Mouse (Mus musculus) cerebellum, postnatal 14 days (tissue): ENCODE results near the gene Lrrc75b.
"Not testable (repeated sequence)": the region's sequence is repeated elsewhere in the genome, so short reads cannot be mapped to it uniquely, and the experiment has no call there.

Source experiments
- DNase-seq, 2 experiments: peaks; one replicate each; pipeline ENCODE4 v3.0.0; 2021; ENCODE audit warnings: mixed read lengths in 2 of 2

Lrrc75b gene

DNA sequence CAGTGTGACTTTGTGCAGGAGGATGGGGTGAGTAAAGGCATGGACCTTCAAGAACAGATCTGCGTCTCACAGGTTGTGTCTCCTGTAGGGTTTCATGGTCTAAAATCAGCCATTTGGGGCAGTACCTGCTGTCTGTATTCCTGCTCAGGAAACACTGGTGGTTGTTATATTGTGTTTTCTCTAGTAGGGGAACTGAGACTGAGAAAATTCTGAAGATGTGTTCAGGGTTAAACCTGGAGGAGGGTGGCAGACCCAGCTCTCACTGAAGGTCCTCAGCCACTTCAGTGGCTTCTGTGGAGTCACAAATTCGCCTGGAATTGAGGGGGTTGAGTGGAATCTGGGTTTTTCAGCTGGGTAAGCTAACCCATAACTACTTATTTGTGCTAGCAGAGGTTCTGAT lies 29.8 kb downstream of the Lrrc75b start:
- DNase-seq: no peak

DNA sequence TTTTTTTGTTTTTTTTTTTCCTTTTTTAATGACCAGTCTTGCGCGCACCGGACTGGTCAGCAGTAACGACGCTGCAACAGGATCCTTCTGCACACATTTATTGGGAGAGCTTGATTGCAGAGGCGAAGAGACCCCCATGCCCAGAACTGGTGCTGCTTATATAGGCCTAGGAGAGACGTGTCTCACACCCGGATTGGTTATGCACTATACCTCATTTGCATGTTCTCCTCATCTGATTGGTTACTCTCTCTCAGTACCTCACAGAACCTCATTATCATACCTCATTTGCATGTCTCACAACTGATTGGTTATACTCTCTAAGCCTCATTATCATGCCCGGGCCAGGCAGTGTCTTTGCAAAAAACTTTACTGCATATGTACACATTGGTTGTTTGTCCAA lies 34.7 kb downstream of the Lrrc75b start:
- DNase-seq: not testable (repeated sequence)

GRCm38 (mm10) chr10:75521643-75522042 lies 38.5 kb downstream of the Lrrc75b start:
- DNase-seq: no peak

GRCm38 (mm10) chr10:75520581-75520980 lies 39.5 kb downstream of the Lrrc75b start:
- no peak for DNase-seq

- DNase-seq: peak; percentile 98 to 99
Observed at GRCm38 (mm10) chr10:75517758-75518143, 42.4 kb downstream of the Lrrc75b start, which contains the start of gene Gucd1. Gene Gucd1 (minus strand): TSS chr10:75517972.

- DNase-seq: peak; percentile 90 to 93
Observed at GRCm38 (mm10) chr10:75517073-75517757, 42.9 kb downstream of the Lrrc75b start, which contains the start of gene Snrpd3. Gene Snrpd3 (plus strand): TSS chr10:75517551.

GRCm38 (mm10) chr10:75516724-75517072 lies 43.4 kb downstream of the Lrrc75b start:
- DNase-seq: no peak

GRCm38 (mm10) chr10:75516038-75516723 lies 43.9 kb downstream of the Lrrc75b start:
- DNase-seq: no peak

DNA sequence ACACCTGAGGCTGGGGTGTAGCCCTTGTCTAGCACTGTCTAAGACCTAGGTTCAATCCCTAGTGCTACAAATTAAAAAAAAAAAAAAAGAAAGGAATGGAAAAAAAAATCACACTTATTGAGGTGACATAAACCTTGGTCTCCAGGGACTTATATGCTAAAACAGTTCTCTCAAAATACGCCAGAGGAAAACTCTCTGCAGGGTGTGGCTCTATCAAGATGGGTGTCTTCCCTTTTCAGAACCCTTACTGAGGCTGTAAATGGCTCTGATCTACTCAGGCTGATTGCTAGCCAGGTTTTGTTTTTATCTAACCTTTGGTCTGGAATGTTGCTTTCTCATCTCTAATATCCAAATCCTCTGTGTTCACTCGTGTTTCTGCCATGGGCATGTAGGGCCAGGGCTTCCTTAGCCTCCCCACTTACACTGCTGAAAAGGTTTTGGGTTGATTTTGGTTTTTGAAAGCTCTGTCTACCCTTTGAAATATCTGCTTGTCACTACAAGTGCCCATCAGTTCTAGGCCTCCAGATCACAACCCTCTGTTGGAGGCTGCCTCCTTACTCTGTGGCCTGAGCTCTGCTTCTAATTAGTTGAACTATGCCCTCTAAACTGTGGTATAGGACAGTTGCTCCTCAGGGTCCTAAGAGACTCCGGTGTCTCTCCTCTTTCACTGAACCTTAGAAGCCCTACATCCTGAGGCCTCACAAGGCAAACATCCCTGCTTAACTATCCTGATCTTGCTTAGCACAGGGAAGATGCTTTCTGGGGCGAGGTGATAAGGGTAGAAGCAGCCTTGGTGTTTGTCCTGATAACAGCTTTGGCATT lies 44.7 kb downstream of the Lrrc75b start:
- DNase-seq: no peak

DNA sequence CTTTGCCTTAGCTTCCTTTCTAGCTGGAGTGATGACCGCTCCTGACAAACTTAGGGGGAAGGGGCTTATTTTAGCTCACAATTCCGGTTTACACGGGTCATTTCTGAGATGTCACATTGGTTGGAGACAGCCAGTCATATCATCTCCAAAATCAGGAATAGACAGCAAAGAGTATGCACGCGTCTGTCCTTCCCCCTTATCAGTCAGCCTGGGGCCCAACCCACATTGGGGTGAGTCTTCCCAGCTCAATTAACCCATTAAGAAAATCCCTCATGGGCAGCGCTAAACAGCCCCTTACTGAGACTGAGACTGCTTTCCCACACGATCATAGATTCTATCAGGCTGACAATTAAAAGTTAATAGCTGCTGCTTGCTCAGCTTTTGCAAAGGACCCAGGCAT lies 45.8 kb downstream of the Lrrc75b start:
- DNase-seq: no peak

DNA sequence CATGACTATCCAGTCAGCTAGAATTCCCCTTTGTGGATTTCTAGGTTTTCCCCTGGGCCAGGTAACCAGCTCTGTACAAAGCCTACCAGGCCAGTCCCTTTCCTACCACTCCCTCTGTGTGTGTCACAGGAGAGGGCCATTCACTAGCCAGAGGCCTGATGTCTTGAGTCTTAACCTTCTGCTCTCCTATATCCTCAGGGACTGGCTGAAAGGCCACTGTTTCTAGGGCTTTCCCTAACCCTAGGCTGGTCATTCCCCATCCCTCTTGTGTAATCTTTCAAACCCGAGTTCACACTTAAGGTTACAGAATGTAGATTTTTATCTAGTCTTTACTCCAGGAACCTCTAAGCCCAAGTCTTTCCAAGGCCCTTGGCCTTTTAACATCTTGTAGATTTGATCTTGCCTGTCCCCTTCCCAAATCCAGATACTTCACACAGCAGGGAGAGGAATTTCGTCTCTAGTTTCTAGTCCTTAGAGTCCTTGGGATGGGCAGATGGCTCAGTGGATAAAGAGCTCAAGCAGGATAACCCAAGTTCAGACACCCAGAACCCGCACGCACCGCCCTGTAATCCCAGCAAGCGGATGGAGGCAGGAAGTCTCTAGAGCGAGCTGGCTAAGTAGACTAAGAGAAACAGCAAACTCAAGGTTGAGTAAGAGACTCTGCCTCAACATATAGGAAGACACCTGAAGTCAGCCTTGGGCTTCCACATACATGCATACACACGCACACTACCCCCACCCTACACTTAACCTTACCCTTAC lies 46.6 kb downstream of the Lrrc75b start:
- no peak for DNase-seq

GRCm38 (mm10) chr10:75512796-75513195 lies 47.3 kb downstream of the Lrrc75b start:
- no peak for DNase-seq

DNA sequence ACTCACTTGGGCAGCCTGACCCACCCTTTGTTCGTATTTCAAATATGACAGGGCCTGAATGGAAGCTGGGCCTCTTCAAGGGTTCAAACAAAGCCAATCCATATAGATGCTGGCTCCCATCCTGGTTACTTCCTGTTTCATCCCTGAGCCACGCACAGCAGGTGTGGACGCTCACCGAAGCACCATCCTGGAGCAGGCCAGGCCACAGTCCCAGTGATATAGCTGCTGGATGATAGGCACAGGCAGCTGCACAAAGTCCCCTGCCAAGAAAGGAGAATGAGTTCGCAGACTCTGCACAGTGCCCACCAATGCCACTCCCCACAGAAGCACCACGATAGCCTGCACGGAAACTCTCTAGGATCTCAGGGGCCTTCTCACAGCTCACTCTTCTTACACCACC lies 48.2 kb downstream of the Lrrc75b start:
- DNase-seq: no peak

GRCm38 (mm10) chr10:75511060-75511459 lies 49.1 kb downstream of the Lrrc75b start:
- DNase-seq: peak; percentile 37 to 52

GRCm38 (mm10) chr10:75510446-75510845 lies 49.7 kb downstream of the Lrrc75b start:
- peak; percentile 90 to 92 for DNase-seq

DNA sequence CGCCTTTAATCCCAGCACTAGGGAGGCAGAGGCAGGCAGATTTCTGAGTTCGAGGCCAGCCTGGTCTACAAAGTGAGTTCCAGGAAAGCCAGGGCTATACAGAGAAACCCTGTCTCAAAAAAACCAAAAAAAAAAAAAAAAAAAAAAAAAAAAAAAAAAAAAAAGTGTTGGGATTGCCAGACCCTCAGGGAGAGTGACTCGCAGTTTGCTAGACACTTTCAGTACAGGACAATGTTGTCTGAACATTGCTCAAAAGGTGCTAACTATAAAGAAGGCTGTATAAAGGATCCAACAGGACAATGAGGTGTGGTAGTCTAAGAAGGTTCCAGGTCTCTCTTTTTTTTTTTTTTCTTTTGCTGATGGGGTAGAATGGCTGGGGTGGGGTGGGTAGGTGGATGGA lies 54.2 kb downstream of the Lrrc75b start:
- not testable (repeated sequence) for DNase-seq

GRCm38 (mm10) chr10:75505130-75505495 lies 55.0 kb downstream of the Lrrc75b start:
- no peak for DNase-seq

DNA sequence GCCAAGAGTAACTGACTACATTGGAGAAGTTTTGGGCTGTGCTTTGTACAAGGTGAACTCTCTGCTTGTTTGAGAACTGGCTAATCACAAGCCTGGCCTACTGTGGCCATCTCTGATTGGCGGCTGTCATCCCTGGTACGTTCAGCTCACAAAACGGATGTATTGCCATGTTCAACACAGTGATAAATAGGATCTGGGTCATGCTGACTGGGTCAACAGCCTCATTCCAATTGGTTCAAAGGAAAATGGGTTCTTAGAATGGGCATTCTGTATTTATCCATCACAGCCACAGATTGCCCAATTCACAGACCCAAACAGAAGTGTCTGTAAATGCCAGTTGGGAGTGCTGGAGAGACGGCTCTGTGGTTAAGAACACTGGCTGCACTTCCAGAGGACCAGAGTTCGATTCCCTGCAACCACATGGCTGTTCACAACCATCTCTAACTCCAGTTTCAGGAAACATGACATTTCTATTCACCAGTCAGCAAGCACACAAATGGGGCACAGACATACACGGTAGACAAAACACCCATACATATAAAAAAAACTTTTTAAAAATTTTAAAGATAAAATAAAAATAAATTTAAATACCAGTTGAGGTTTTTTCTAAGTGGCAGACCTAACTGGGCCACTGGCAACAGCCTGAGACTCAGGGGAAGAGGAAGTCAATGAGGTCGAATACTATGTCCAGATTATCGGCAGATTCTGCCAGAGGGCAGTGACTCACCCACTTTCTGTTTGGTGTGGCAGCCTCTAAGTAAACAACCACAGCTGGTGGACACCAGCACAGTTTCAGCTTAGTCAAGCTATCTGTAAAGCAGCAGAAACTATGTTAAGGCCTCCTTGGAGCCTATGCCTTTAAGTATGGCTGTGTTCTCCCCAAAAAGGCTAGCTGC lies 55.6 kb downstream of the Lrrc75b start:
- no peak for DNase-seq

- no peak for DNase-seq
Observed at GRCm38 (mm10) chr10:75503692-75504091, 56.4 kb downstream of the Lrrc75b start.

- DNase-seq: peak in 1 of 2 experiments; percentile 44
Observed at GRCm38 (mm10) chr10:75501641-75502040, 58.5 kb downstream of the Lrrc75b start.

- no peak for DNase-seq
Observed at GRCm38 (mm10) chr10:75500345-75500744, 59.8 kb downstream of the Lrrc75b start.
